Mouse (Mus musculus): ENCODE results near the gene Prkce.

GRCm38 (mm10) chr17:86531231-86531630 lies 363.6 kb downstream of the Prkce start:
- TF ChIP-seq CTCF (IDR thresholded peaks at IDR 0.05; ENCODE audit: borderline replicate concordance, insufficient read depth, low read length) (no peak), POLR2A (IDR thresholded peaks at IDR 0.05; ENCODE audit: low read depth, low read length) (no peak)
